Mouse (Mus musculus) hindbrain, embryonic 12.5 days (tissue): ENCODE results near the gene Stx18. TPM values are rescaled to one million over a fixed set of nuclear protein-coding genes. Genes with fewer than 3 reads are reported as not detected.

Experiments used
- ATAC-seq: fragments of 200-750 bp; cut with Nextera tagmentation; 2 replicates; pipeline ENCODE4 v1.8.0; 2017; ENCODE audit warnings: moderate TSS enrichment; ENCODE audit not compliant: low FRiP score
- H3K27ac ChIP-seq: fragments of 300-500 bp; sonication (generic); 2 replicates; pipeline ENCODE4 v1.5.1; 2016; ENCODE audit warnings: mild to moderate bottlenecking
- H3K27me3 ChIP-seq: fragments of 300-500 bp; sonication (generic); 2 replicates; pipeline ENCODE4 v1.6.1; 2016; ENCODE audit warnings: mild to moderate bottlenecking
- H3K36me3 ChIP-seq: fragments of 300-500 bp; sonication (generic); 2 replicates; pipeline ENCODE4 v1.6.1; 2016; ENCODE audit warnings: mild to moderate bottlenecking
- H3K4me1 ChIP-seq: fragments of 300-500 bp; sonication (generic); 2 replicates; pipeline ENCODE4 v1.6.1; 2016
- H3K4me2 ChIP-seq: fragments of 300-500 bp; sonication (generic); replicated peaks from 2 replicates; pipeline ENCODE4 v1.6.1; 2016; ENCODE audit warnings: mild to moderate bottlenecking
- H3K4me3 ChIP-seq: fragments of 300-500 bp; sonication (generic); 2 replicates; pipeline ENCODE4 v1.5.1; 2016; ENCODE audit warnings: mild to moderate bottlenecking
- H3K9ac ChIP-seq: fragments of 300-500 bp; sonication (generic); 2 replicates; pipeline ENCODE4 v1.6.1; 2016; ENCODE audit warnings: mild to moderate bottlenecking, moderate library complexity
- H3K9me3 ChIP-seq: fragments of 300-500 bp; sonication (generic); replicated peaks from 2 replicates; pipeline ENCODE4 v1.6.1; 2016; ENCODE audit warnings: mild to moderate bottlenecking
- WGBS: fragments of 180-500 bp; shearing (Covaris S2); methylation state at CpG from one replicate; pipeline ENCODE4 v1.1.7; 2016; 5-methylcytosine and 5-hydroxymethylcytosine counted together
- polyA plus RNA-seq: library from polyadenylated mRNA; unstranded; fragments of >200 nt; fragmentation: Nextera tagmentation; extraction: Ambion mirVana; gene quantifications from 2 replicates; pipeline ENCODE4 v1.2.1, GENCODE M21; 2016

The Stx18 gene
- polyA plus RNA-seq, 1 experiment from 2014 or later: 42.3 TPM

GRCm38 (mm10) chr5:38083362-38083761 lies 44.8 kb downstream of the Stx18 start:
- no peak overlapping the region for H3K4me2 ChIP-seq
- H3K27ac ChIP-seq: no peak overlapping the region
- no peak overlapping the region for H3K9ac ChIP-seq
- 41% methylated on average over 5 of the region's 5 CpGs for WGBS
- ATAC-seq: no peak
- no peak overlapping the region for H3K4me3 ChIP-seq
- H3K27me3 ChIP-seq: 0 out of 2 replicates have a peak, but pooled peaks cover 4% of the 10 kb centered on the region
- no peaks in the 10 kb centered on the region for H3K9me3 ChIP-seq
- H3K4me1 ChIP-seq: peaks cover 22% of the 10 kb centered on the region
- no peaks in the 10 kb centered on the region for H3K36me3 ChIP-seq

- Histone ChIP-seq H3K4me3 (no peak overlapping the region), H3K4me2 (no peak overlapping the region), H3K9me3 (no peaks in the 10 kb centered on the region), H3K27me3 (0 out of 2 replicates have a peak, but pooled peaks cover 4% of the 10 kb centered on the region), H3K9ac (no peak overlapping the region), H3K36me3 (no peaks in the 10 kb centered on the region), H3K27ac (no peak overlapping the region), H3K4me1 (peaks cover 22% of the 10 kb centered on the region)
- no peak for ATAC-seq
- 6% methylated on average over 8 of the region's 8 CpGs for WGBS
Measured at GRCm38 (mm10) chr5:38084616-38085015, 46.1 kb downstream of the Stx18 start.

- WGBS: 11% methylated on average over 10 of the region's 10 CpGs
- no peaks in the 10 kb centered on the region for H3K9me3 ChIP-seq
- no peaks in the 10 kb centered on the region for H3K27me3 ChIP-seq
- peaks cover 25% of the 10 kb centered on the region for H3K4me1 ChIP-seq
- H3K9ac ChIP-seq: no peak overlapping the region
- no peaks in the 10 kb centered on the region for H3K36me3 ChIP-seq
- no peak overlapping the region for H3K4me2 ChIP-seq
- no peak overlapping the region for H3K27ac ChIP-seq
- ATAC-seq: peak; percentile 33; the same call in 1 of the 2 replicates
- H3K4me3 ChIP-seq: no peak overlapping the region
Measured at GRCm38 (mm10) chr5:38085561-38086392, 47.2 kb downstream of the Stx18 start.

DNA sequence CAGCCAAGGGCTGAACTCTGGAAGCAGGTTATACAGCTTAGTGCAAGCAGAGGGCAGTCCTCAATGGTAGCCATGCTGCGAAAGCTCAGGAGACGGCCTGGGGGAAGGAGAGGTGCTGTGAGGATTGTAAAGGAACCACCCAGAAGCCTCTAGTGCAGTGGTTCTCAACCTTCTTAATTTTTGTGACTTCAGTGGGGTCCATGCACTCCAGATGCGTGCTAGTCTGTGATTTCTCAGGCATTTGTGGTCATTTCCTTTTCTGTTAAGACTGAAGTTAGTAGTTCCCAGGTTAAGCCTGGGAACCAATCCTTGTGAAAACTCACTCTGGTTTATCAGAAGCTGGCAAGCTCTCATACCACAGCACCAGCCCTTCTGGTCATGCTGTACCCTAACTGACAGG lies 51.6 kb downstream of the Stx18 start:
- no peak overlapping the region for H3K9ac ChIP-seq
- H3K4me2 ChIP-seq: no peak overlapping the region
- 86% methylated on average over 3 of the region's 3 CpGs for WGBS
- H3K27me3 ChIP-seq: no peaks in the 10 kb centered on the region
- H3K4me3 ChIP-seq: no peak overlapping the region
- no peaks in the 10 kb centered on the region for H3K36me3 ChIP-seq
- no peaks in the 10 kb centered on the region for H3K9me3 ChIP-seq
- no peak for ATAC-seq
- H3K27ac ChIP-seq: no peak overlapping the region
- H3K4me1 ChIP-seq: peaks cover 11% of the 10 kb centered on the region

DNA sequence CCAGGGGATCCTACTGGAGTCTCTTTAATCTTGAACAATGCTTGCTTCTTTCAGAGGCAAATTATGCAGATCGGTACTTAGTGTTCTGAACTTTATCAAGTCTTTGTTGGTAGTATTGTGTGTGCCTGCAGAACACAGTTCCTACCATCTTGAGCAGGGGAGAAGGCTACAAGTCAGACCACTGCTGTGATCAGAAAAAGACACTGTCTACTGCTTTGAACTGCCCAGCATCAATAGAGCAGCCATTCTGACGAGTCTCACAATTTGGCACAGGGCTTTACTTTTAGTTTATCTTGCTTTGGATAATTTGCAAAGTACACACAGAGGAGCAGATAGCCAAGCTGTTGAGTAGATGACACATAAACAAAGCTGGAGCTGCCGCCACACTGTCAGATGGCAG lies 52.0 kb downstream of the Stx18 start:
- Histone ChIP-seq H3K4me3 (no peak overlapping the region), H3K4me1 (peaks cover 8% of the 10 kb centered on the region), H3K27ac (no peak overlapping the region), H3K4me2 (no peak overlapping the region), H3K36me3 (no peaks in the 10 kb centered on the region), H3K27me3 (no peaks in the 10 kb centered on the region), H3K9me3 (no peaks in the 10 kb centered on the region), H3K9ac (no peak overlapping the region)
- no peak for ATAC-seq
- WGBS: 41% methylated on average over 3 of the region's 3 CpGs

- no peak overlapping the region for H3K4me2 ChIP-seq
- peaks cover 4% of the 10 kb centered on the region; the same call in 1 of the 2 replicates for H3K4me1 ChIP-seq
- no peaks in the 10 kb centered on the region for H3K27me3 ChIP-seq
- H3K4me3 ChIP-seq: no peak overlapping the region
- WGBS: 75% methylated on average over 8 of the region's 8 CpGs
- H3K27ac ChIP-seq: no peak overlapping the region
- no peak for ATAC-seq
- no peaks in the 10 kb centered on the region for H3K9me3 ChIP-seq
- no peak overlapping the region for H3K9ac ChIP-seq
- H3K36me3 ChIP-seq: no peaks in the 10 kb centered on the region
Measured at GRCm38 (mm10) chr5:38091046-38091965, 52.8 kb downstream of the Stx18 start.

DNA sequence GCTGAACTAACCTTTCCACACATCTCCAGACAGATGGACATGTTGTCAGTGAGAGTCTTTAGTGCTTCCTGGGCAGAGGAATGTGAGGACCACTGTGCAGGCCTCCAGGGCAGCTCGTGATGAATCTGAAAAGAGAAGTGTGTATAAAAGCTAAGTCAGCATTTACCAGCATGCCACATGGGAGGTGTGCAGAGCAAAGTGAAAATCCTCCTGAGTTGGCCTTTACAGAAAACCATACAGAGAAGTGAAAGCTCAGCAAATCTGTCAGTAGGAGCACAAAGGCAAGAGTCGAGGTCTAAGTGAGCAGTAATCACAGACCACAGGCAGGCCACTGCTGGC lies 53.4 kb downstream of the Stx18 start:
- Histone ChIP-seq H3K4me2 (no peak overlapping the region), H3K27ac (no peak overlapping the region), H3K4me1 (peaks cover 4% of the 10 kb centered on the region; the same call in 1 of the 2 replicates), H3K36me3 (no peaks in the 10 kb centered on the region), H3K9me3 (no peaks in the 10 kb centered on the region), H3K4me3 (no peak overlapping the region), H3K9ac (no peak overlapping the region), H3K27me3 (no peaks in the 10 kb centered on the region)
- WGBS: 58% methylated on average over 2 of the region's 2 CpGs
- no peak for ATAC-seq

- H3K27me3 ChIP-seq: no peaks in the 10 kb centered on the region
- no peak overlapping the region for H3K4me3 ChIP-seq
- H3K4me1 ChIP-seq: peaks cover 4% of the 10 kb centered on the region; the same call in 1 of the 2 replicates
- no peak overlapping the region for H3K9ac ChIP-seq
- H3K27ac ChIP-seq: no peak overlapping the region
- 90% methylated on average over 2 of the region's 2 CpGs for WGBS
- ATAC-seq: no peak
- H3K4me2 ChIP-seq: no peak overlapping the region
- no peaks in the 10 kb centered on the region for H3K9me3 ChIP-seq
- H3K36me3 ChIP-seq: no peaks in the 10 kb centered on the region
Measured at GRCm38 (mm10) chr5:38094331-38094730, 55.8 kb downstream of the Stx18 start.

GRCm38 (mm10) chr5:38097501-38098093 lies 59.1 kb downstream of the Stx18 start:
- H3K9me3 ChIP-seq: no peaks in the 10 kb centered on the region
- H3K4me3 ChIP-seq: no peak overlapping the region
- H3K27ac ChIP-seq: no peak overlapping the region
- ATAC-seq: no peak
- H3K4me1 ChIP-seq: no peaks in the 10 kb centered on the region
- no peaks in the 10 kb centered on the region for H3K36me3 ChIP-seq
- no peaks in the 10 kb centered on the region for H3K27me3 ChIP-seq
- no peak overlapping the region for H3K4me2 ChIP-seq
- no peak overlapping the region for H3K9ac ChIP-seq
- WGBS: 77% methylated on average over 4 of the region's 4 CpGs

DNA sequence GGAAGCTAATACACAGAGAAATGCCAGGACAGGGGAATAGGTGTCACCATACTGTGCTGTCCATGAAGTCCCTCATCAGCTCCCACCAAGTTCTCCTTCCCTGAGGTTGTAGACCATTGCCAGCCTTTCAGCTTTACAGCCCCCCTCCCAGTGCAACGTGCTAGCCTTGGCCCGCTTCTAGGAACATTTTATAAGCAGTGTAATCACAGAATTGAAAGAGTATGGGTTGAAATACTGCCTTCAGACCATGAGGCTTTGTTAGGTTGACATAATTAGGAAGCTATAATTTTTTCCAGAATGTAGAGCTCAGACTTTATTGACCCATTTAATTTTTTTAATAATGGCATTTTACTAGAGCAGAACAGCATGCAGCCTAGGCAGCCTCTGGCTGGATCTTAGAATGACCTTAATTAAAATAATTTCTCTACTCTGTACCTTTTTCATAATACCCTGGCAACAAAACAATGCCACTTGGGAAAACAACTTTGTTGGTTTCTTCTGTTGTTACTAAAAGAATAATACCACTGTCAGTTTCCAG lies 60.7 kb downstream of the Stx18 start:
- no peak for ATAC-seq
- no peak overlapping the region for H3K27ac ChIP-seq
- no peaks in the 10 kb centered on the region for H3K36me3 ChIP-seq
- H3K9ac ChIP-seq: no peak overlapping the region
- 96% methylated on average over 2 of the region's 2 CpGs for WGBS
- H3K4me2 ChIP-seq: no peak overlapping the region
- no peaks in the 10 kb centered on the region for H3K4me1 ChIP-seq
- H3K4me3 ChIP-seq: no peak overlapping the region
- no peaks in the 10 kb centered on the region for H3K27me3 ChIP-seq
- no peaks in the 10 kb centered on the region for H3K9me3 ChIP-seq

GRCm38 (mm10) chr5:38102945-38103344 lies 64.4 kb downstream of the Stx18 start:
- Histone ChIP-seq H3K36me3 (0 out of 2 replicates have a peak, but pooled peaks cover 4% of the 10 kb centered on the region), H3K4me2 (no peak overlapping the region), H3K27ac (no peak overlapping the region), H3K4me1 (no peaks in the 10 kb centered on the region), H3K9ac (no peak overlapping the region), H3K27me3 (no peaks in the 10 kb centered on the region), H3K4me3 (no peak overlapping the region), H3K9me3 (no peaks in the 10 kb centered on the region)
- no peak for ATAC-seq
- WGBS: 92% methylated on average over 2 of the region's 2 CpGs
